Mouse (Mus musculus) C2C12 (cell line): Measurements from ENCODE around the gene Taz.

Experiments used
- CTCF ChIP-seq: IDR thresholded peaks from one replicate; pipeline ENCODE4 v1.5.1; 2011; ENCODE audit not compliant: control insufficient read depth, insufficient read depth, insufficient read length
- MAX ChIP-seq: IDR thresholded peaks from one replicate; pipeline ENCODE4 v1.6.1; 2011; ENCODE audit warnings: mild to moderate bottlenecking, control low read depth
- MYOD1 ChIP-seq: IDR thresholded peaks from one replicate; pipeline ENCODE4 v1.6.1; 2011; ENCODE audit warnings: low read depth; ENCODE audit not compliant: control insufficient read depth, insufficient read length
- MYOG ChIP-seq: IDR thresholded peaks from one replicate; pipeline ENCODE4 v1.6.1; 2011; ENCODE audit not compliant: control insufficient read depth, insufficient read length; ENCODE audit errors: extremely low read depth
- USF1 ChIP-seq: IDR thresholded peaks from one replicate; pipeline ENCODE4 v1.6.1; 2011; ENCODE audit warnings: low read depth, mild to moderate bottlenecking, control low read depth, moderate library complexity

- TF ChIP-seq CTCF (no peak), USF1 (no peak), MAX (no peak), MYOG (no peak), MYOD1 (no peak)
These were observed 3.8 kb upstream of the Taz start for GRCm38 (mm10) chrX:74277916-74278315.
